Mouse (Mus musculus) megakaryocyte-erythroid progenitor cell, adult 5-6 weeks (primary cell): ENCODE measurements around the gene Gabbr1. TPM values are rescaled to one million over a fixed set of nuclear protein-coding genes. Genes with fewer than 3 reads are reported as not detected.

ENCODE experiments used
- ATAC-seq: replicated peaks from 2 replicates; pipeline ENCODE4 v1.8.0; 2016; ENCODE audit warnings: mild to moderate bottlenecking, inconsistent platforms; ENCODE audit not compliant: severe bottlenecking, poor library complexity, low FRiP score, low TSS enrichment
- total RNA-seq, 2 experiments: library from RNA; stranded (forward) in 1 of 2; stranded (reverse) in 1 of 2; fragments of 200-1000, 215-1000 nt in 1 of 2; fragments of >200 nt in 1 of 2; fragmentation: Nextera tagmentation in 1 of 2; gene quantifications; 2 replicates each; pipeline ENCODE4 v1.2.3; 2014 to 2017

Gene Gabbr1
- total RNA-seq, 2 experiments from 2014 or later = 0.99 to 11.1 TPM

GRCm38 (mm10) chr17:37029162-37029561, 16.6 kb upstream of the Gabbr1 start:
- ATAC-seq = no peak

DNA sequence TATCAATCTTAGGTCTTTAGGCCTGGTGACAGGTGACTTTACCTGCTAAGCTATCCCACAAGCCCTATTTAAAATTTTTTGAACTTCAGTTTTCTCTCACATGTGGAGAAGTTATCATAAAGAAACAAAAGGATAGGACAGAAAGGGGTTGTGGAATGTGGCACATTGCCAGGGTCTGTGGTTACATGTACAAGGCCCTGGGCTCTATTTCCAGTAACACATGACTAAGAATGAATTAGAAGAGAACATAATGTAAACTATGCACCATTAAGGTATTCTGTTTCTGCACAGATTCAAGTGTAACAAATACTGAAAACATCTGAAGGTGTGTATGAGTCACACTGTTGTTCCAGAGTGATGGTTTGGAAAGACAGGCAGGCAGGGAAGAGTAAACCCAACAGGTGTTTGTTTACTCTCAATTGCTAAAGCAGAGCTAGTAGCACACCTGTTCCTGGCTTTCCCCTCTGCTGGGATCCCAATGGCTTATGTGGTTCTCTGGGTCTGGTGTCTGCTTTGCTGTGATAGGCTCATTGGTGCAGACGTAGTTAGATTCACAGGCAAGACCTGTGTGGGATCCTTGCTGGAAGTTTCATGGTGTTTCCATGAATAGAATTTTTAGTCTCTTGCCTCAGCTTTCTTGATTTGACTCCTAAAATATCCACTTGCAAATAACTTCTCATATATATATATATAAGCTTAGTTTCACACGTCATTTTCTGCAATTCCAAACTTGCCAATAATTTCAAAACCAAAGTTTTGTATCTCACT, 6.5 kb upstream of the Gabbr1 start:
- ATAC-seq = no peak

DNA sequence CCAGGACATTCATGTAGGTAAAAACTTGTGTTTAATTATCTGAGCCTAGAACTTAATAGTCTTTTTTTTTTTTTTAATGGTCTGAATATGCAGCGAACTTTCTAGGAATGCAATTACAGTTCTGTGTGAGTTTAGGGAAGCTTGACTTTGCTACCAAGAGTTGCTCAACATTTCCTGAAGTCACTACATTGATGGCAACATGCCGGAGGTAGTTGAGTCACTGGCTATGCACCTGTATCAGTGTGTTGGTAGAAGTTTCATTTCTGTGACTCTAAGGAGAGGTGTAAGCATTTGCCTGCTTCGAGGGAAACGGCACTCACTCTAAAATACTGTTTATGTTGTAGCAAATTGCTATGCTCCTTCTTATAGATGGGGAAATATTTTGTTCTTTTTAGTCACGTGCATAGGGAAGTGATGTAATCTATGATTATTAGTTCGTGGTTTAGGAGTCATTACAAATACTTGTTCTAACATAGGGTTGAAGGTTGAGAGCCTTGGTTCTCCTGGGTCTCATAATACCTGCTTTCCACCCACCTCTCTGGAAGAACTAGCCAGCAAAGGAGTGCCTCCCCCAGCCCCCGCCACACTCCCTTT, 1.0 kb upstream of the Gabbr1 start:
- no peak for ATAC-seq

- ATAC-seq = 0 out of 2 replicates have a peak, but pooled peaks have one; percentile 12
Measured at GRCm38 (mm10) chr17:37046312-37047112, 746 bp downstream of the Gabbr1 start.

DNA sequence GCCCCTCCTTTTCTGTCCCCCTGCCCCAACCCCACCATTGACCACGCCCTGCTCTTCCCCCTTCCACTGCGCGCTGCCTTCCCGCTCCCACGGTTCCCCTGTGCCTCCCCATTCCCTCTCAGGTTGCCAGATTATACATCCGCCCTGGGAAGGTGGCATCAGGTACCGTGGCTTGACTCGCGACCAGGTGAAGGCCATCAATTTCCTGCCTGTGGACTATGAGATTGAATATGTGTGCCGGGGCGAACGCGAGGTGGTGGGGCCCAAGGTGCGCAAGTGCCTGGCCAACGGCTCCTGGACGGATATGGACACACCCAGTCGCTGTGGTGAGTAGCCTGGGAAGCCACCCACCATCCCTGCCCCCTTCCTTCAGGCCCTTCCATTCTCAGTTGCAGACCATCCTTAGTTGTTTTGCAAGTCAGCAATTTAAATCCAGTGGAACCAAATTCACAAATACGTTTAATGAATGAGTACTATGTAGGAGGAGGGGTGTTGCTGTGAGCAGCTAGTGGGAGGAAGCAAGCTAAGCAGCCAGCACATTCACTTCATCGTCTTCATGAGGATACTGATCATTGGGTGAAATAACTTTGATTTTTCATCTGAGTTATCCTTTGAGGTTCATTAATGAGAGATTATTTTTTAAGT, 1.7 kb downstream of the Gabbr1 start:
- no peak for ATAC-seq

GRCm38 (mm10) chr17:37047981-37048380, 2.2 kb downstream of the Gabbr1 start:
- ATAC-seq = no peak

DNA sequence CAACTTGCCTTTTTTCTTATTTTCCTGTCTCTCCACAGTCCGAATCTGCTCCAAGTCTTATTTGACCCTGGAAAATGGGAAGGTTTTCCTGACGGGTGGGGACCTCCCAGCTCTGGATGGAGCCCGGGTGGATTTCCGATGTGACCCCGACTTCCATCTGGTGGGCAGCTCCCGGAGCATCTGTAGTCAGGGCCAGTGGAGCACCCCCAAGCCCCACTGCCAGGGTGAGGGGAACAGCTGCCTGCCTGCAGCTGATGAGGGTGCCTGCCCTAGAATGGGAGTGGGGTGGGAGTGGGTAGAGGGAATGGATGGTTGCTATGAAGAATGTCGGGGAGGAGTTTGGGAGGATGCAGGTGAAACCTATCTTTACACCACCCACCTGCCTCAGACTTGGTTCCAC, 2.6 kb downstream of the Gabbr1 start:
- ATAC-seq = no peak

GRCm38 (mm10) chr17:37049570-37050310, 4.0 kb downstream of the Gabbr1 start:
- peak; percentile 52; the same call in 1 of the 2 replicates for ATAC-seq

- ATAC-seq = 0 out of 2 replicates have a peak, but pooled peaks have one; percentile 18
Measured at GRCm38 (mm10) chr17:37050399-37050798, 4.6 kb downstream of the Gabbr1 start.

- ATAC-seq = no peak
Measured at GRCm38 (mm10) chr17:37050876-37051275, 5.1 kb downstream of the Gabbr1 start.

- no peak for ATAC-seq
Measured at GRCm38 (mm10) chr17:37051745-37052144, 6.0 kb downstream of the Gabbr1 start.

GRCm38 (mm10) chr17:37056957-37057356, 11.2 kb downstream of the Gabbr1 start:
- no peak for ATAC-seq

GRCm38 (mm10) chr17:37061435-37061834, 15.7 kb downstream of the Gabbr1 start:
- ATAC-seq = no peak

- no peak for ATAC-seq
Measured at GRCm38 (mm10) chr17:37062101-37062641, 16.4 kb downstream of the Gabbr1 start.

- no peak for ATAC-seq
Measured at GRCm38 (mm10) chr17:37063063-37063462, 17.3 kb downstream of the Gabbr1 start.

- no peak for ATAC-seq
Measured at GRCm38 (mm10) chr17:37063686-37064495, 18.1 kb downstream of the Gabbr1 start.

- ATAC-seq = no peak
Measured at GRCm38 (mm10) chr17:37065993-37066392, 20.2 kb downstream of the Gabbr1 start.

- no peak for ATAC-seq
Measured at GRCm38 (mm10) chr17:37067861-37068260, 22.1 kb downstream of the Gabbr1 start.
